Mouse (Mus musculus): ENCODE measurements around the gene Slc35b2. TPM values are rescaled to one million over a fixed set of nuclear protein-coding genes. Genes with fewer than 3 reads are reported as not detected.

Gene Slc35b2
- polyA plus RNA-seq, 1 experiment from 2014 or later, result 75.8 TPM

GRCm38 (mm10) chr17:45545278-45545961 is 18.3 kb upstream of the Slc35b2 start:
- Histone ChIP-seq H3K9ac (no peak overlapping the region), H3K4me1 (replicated peaks) (peaks cover 38% of the 10 kb centered on the region), H3K36me3 (no peaks in the 10 kb centered on the region), H3K27me3 (peaks cover 92% of the 10 kb centered on the region), H3K27ac (no peak overlapping the region), H3K4me2 (peak overlapping the region; percentile 65), H3K4me3 (peak overlapping the region; percentile 43), H3K9me3 (replicated peaks) (no peaks in the 10 kb centered on the region)
- no peak for ATAC-seq (replicated peaks; ENCODE audit: insufficient number of reproducible peaks, insufficient read depth, low FRiP score, low read depth)
- 8% methylated on average over 74 of the region's 74 CpGs for WGBS

DNA sequence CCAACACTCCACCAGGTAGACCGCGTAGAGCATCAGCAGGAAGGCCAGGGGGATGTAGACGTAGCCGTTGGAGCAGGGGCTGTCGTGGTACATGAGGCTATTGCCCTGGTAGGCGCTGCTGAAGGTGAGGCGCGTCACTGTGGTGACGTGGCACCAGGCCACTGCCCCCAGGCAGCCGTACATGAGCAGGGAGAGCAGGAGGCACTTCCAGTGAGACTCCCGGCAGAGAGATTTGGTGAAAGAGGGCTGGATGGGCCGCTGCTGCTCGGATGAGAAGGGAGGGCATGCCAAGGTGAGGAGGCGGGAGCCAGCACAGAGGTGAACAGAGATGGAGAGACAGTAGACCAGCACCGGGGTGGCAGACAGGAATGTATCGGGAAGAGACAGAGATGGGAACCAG is 16.7 kb upstream of the Slc35b2 start:
- no peaks in the 10 kb centered on the region for H3K9me3 ChIP-seq (replicated peaks)
- no peak overlapping the region for H3K27ac ChIP-seq
- WGBS, result 67% methylated on average over 16 of the region's 16 CpGs
- no peak for ATAC-seq (replicated peaks; ENCODE audit: insufficient number of reproducible peaks, insufficient read depth, low FRiP score, low read depth)
- H3K9ac ChIP-seq, result no peak overlapping the region
- peaks cover 91% of the 10 kb centered on the region for H3K27me3 ChIP-seq
- H3K4me2 ChIP-seq, result no peak overlapping the region
- H3K4me3 ChIP-seq, result no peak overlapping the region
- peaks cover 40% of the 10 kb centered on the region for H3K4me1 ChIP-seq (replicated peaks)
- no peaks in the 10 kb centered on the region for H3K36me3 ChIP-seq

GRCm38 (mm10) chr17:45547461-45548190 is 16.0 kb upstream of the Slc35b2 start:
- ATAC-seq (replicated peaks; ENCODE audit: insufficient number of reproducible peaks, insufficient read depth, low FRiP score, low read depth), result no peak
- H3K36me3 ChIP-seq, result no peaks in the 10 kb centered on the region
- H3K9ac ChIP-seq, result no peak overlapping the region
- no peak overlapping the region for H3K4me3 ChIP-seq
- H3K27ac ChIP-seq, result no peak overlapping the region
- no peak overlapping the region for H3K4me2 ChIP-seq
- WGBS, result 68% methylated on average over 5 of the region's 5 CpGs
- no peaks in the 10 kb centered on the region for H3K9me3 ChIP-seq (replicated peaks)
- peaks cover 84% of the 10 kb centered on the region for H3K27me3 ChIP-seq
- peaks cover 40% of the 10 kb centered on the region for H3K4me1 ChIP-seq (replicated peaks)

GRCm38 (mm10) chr17:45548541-45549512 is 14.8 kb upstream of the Slc35b2 start:
- Histone ChIP-seq H3K27ac (no peak overlapping the region), H3K36me3 (no peaks in the 10 kb centered on the region), H3K4me1 (replicated peaks) (peaks cover 39% of the 10 kb centered on the region), H3K9ac (peak overlapping the region; percentile 56), H3K4me2 (peak overlapping the region; percentile 97), H3K9me3 (replicated peaks) (no peaks in the 10 kb centered on the region), H3K4me3 (peak overlapping the region; percentile 62), H3K27me3 (peaks cover 78% of the 10 kb centered on the region)
- 0 out of 2 replicates have a peak, but pooled peaks have one; percentile 14 for ATAC-seq (replicated peaks; ENCODE audit: insufficient number of reproducible peaks, insufficient read depth, low FRiP score, low read depth)
- WGBS, result 3% methylated on average over 40 of the region's 68 CpGs

- peak within 1 kb of the TSS; percentile 62 for H3K4me3 ChIP-seq
- H3K9ac ChIP-seq, result peak within 1 kb of the TSS; percentile 56
- no peak; the same call in 1 of the 2 replicates for ATAC-seq (replicated peaks; ENCODE audit: insufficient number of reproducible peaks, insufficient read depth, low FRiP score, low read depth)
- no peaks in the 10 kb centered on the region for H3K9me3 ChIP-seq (replicated peaks)
- H3K27me3 ChIP-seq, result peaks cover 76% of the 10 kb centered on the region
- no peaks in the 10 kb centered on the region for H3K36me3 ChIP-seq
- H3K27ac ChIP-seq, result no peak within 1 kb of the TSS
- WGBS, result under 1% methylated on average over 28 of the region's 29 CpGs
- peak within 1 kb of the TSS; percentile 97 for H3K4me2 ChIP-seq
- peaks cover 34% of the 10 kb centered on the region for H3K4me1 ChIP-seq (replicated peaks)
Observed at GRCm38 (mm10) chr17:45549617-45550181, 14.0 kb upstream of the Slc35b2 start, which contains the start of gene Tmem151b. Gene Tmem151b (minus strand): TSS chr17:45549677.

- H3K4me1 ChIP-seq (replicated peaks), result peaks cover 28% of the 10 kb centered on the region
- no peaks in the 10 kb centered on the region for H3K36me3 ChIP-seq
- no peak overlapping the region for H3K27ac ChIP-seq
- H3K9me3 ChIP-seq (replicated peaks), result no peaks in the 10 kb centered on the region
- H3K4me2 ChIP-seq, result peak overlapping the region; percentile 97
- H3K27me3 ChIP-seq, result peaks cover 71% of the 10 kb centered on the region
- H3K9ac ChIP-seq, result no peak overlapping the region
- no peak for ATAC-seq (replicated peaks; ENCODE audit: insufficient number of reproducible peaks, insufficient read depth, low FRiP score, low read depth)
- 32% methylated on average over 5 of the region's 5 CpGs for WGBS
- H3K4me3 ChIP-seq, result 0 out of 2 replicates have a peak overlapping the region, but pooled peaks have one; percentile 62
Observed at GRCm38 (mm10) chr17:45550253-45550652, 13.4 kb upstream of the Slc35b2 start.

- Histone ChIP-seq H3K27me3 (peaks cover 62% of the 10 kb centered on the region), H3K4me2 (no peak overlapping the region), H3K27ac (no peak overlapping the region), H3K4me3 (no peak overlapping the region), H3K9me3 (replicated peaks) (no peaks in the 10 kb centered on the region), H3K36me3 (no peaks in the 10 kb centered on the region), H3K4me1 (replicated peaks) (peaks cover 25% of the 10 kb centered on the region), H3K9ac (no peak overlapping the region)
- ATAC-seq (replicated peaks; ENCODE audit: insufficient number of reproducible peaks, insufficient read depth, low FRiP score, low read depth), result no peak
- WGBS, result 58% methylated on average over 7 of the region's 7 CpGs
Observed at GRCm38 (mm10) chr17:45551249-45551796, 12.4 kb upstream of the Slc35b2 start.

- 6% methylated on average over 8 of the region's 8 CpGs for WGBS
- Histone ChIP-seq H3K4me2 (no peak overlapping the region), H3K4me1 (replicated peaks) (peaks cover 28% of the 10 kb centered on the region), H3K4me3 (no peak overlapping the region), H3K27ac (no peak overlapping the region), H3K9ac (no peak overlapping the region), H3K36me3 (no peaks in the 10 kb centered on the region), H3K27me3 (peaks cover 62% of the 10 kb centered on the region), H3K9me3 (replicated peaks) (no peaks in the 10 kb centered on the region)
- no peak for ATAC-seq (replicated peaks; ENCODE audit: insufficient number of reproducible peaks, insufficient read depth, low FRiP score, low read depth)
Observed at GRCm38 (mm10) chr17:45551816-45552451, 11.7 kb upstream of the Slc35b2 start.

- H3K9ac ChIP-seq, result no peak overlapping the region
- peaks cover 38% of the 10 kb centered on the region for H3K4me1 ChIP-seq (replicated peaks)
- WGBS, result 78% methylated on average over 3 of the region's 3 CpGs
- H3K36me3 ChIP-seq, result no peaks in the 10 kb centered on the region
- no peak overlapping the region for H3K4me3 ChIP-seq
- ATAC-seq (replicated peaks; ENCODE audit: insufficient number of reproducible peaks, insufficient read depth, low FRiP score, low read depth), result no peak
- H3K9me3 ChIP-seq (replicated peaks), result no peaks in the 10 kb centered on the region
- H3K4me2 ChIP-seq, result no peak overlapping the region
- H3K27me3 ChIP-seq, result peaks cover 55% of the 10 kb centered on the region
- no peak overlapping the region for H3K27ac ChIP-seq
Observed at GRCm38 (mm10) chr17:45553065-45553464, 10.6 kb upstream of the Slc35b2 start.

DNA sequence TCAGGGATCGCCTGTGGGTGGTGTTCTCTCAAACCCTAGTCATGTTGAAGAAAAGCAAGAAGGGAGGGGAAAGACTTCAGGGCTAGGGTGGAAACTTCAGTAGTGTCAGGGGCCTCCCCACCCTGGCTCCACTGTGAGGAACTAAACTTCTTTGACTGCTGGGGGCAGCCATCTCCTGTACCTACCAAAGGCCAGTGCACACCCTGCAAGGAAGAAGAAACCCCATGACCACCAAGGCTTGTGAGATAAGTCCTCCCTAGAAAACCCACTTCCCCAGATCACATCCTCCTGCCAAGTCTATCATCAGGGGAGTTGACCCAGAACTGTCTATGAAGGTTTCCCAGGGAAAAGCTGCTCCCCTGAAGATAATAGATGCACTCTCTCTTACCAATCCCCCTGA is 9.3 kb upstream of the Slc35b2 start:
- Histone ChIP-seq H3K9ac (no peak overlapping the region), H3K36me3 (no peaks in the 10 kb centered on the region), H3K4me3 (no peak overlapping the region), H3K27ac (no peak overlapping the region), H3K4me1 (replicated peaks) (peaks cover 35% of the 10 kb centered on the region), H3K4me2 (no peak overlapping the region), H3K9me3 (replicated peaks) (no peaks in the 10 kb centered on the region), H3K27me3 (peaks cover 46% of the 10 kb centered on the region)
- no peak for ATAC-seq (replicated peaks; ENCODE audit: insufficient number of reproducible peaks, insufficient read depth, low FRiP score, low read depth)
- WGBS, result 39% methylated on average over 1 of the region's 1 CpGs

All from heart, embryonic 15.5 days (tissue).